Mouse (Mus musculus): Measurements from ENCODE around the gene Clcn2. TPM values are rescaled to one million over a fixed set of nuclear protein-coding genes. Genes with fewer than 3 reads are reported as not detected.

Clcn2 gene
- polyA plus RNA-seq, 1 experiment from 2014 or later = 20.8 TPM

- ATAC-seq = no peak
- no peaks in the 10 kb centered on the region for H3K9me3 ChIP-seq (ENCODE audit: control insufficient read depth, low read length)
- WGBS = 78% methylated on average over 4 of the region's 4 CpGs
- no peak overlapping the region for H3K4me2 ChIP-seq (ENCODE audit: low read length)
- H3K36me3 ChIP-seq (ENCODE audit: control insufficient read depth, insufficient read depth) = 0 out of 2 replicates have a peak, but pooled peaks cover 7% of the 10 kb centered on the region
- no peaks in the 10 kb centered on the region for H3K27me3 ChIP-seq (replicated peaks; ENCODE audit: control insufficient read depth, insufficient read depth, low read length)
- no peak overlapping the region for H3K9ac ChIP-seq (replicated peaks; ENCODE audit: low read depth, low read length)
- H3K4me1 ChIP-seq (replicated peaks; ENCODE audit: control insufficient read depth, insufficient read depth, low read length) = no peaks in the 10 kb centered on the region
- no peak overlapping the region for H3K4me3 ChIP-seq (replicated peaks; ENCODE audit: low read length)
- H3K27ac ChIP-seq (ENCODE audit: low read length) = no peak overlapping the region
Observed at GRCm38 (mm10) chr16:20725750-20726149, 8.2 kb upstream of the Clcn2 start.

- Histone ChIP-seq H3K9ac (replicated peaks; ENCODE audit: low read depth, low read length) (no peak overlapping the region), H3K27me3 (replicated peaks; ENCODE audit: control insufficient read depth, insufficient read depth, low read length) (no peaks in the 10 kb centered on the region), H3K36me3 (ENCODE audit: control insufficient read depth, insufficient read depth) (0 out of 2 replicates have a peak, but pooled peaks cover 7% of the 10 kb centered on the region), H3K4me1 (replicated peaks; ENCODE audit: control insufficient read depth, insufficient read depth, low read length) (no peaks in the 10 kb centered on the region), H3K4me3 (replicated peaks; ENCODE audit: low read length) (no peak overlapping the region), H3K9me3 (ENCODE audit: control insufficient read depth, low read length) (no peaks in the 10 kb centered on the region), H3K4me2 (ENCODE audit: low read length) (no peak overlapping the region), H3K27ac (ENCODE audit: low read length) (no peak overlapping the region)
- 85% methylated on average over 7 of the region's 7 CpGs for WGBS
- ATAC-seq = no peak
Observed at GRCm38 (mm10) chr16:20725321-20725720, 7.8 kb upstream of the Clcn2 start.

- Histone ChIP-seq H3K4me3 (replicated peaks; ENCODE audit: low read length) (no peak overlapping the region), H3K4me1 (replicated peaks; ENCODE audit: control insufficient read depth, insufficient read depth, low read length) (no peaks in the 10 kb centered on the region), H3K27me3 (replicated peaks; ENCODE audit: control insufficient read depth, insufficient read depth, low read length) (no peaks in the 10 kb centered on the region), H3K4me2 (ENCODE audit: low read length) (no peak overlapping the region), H3K36me3 (ENCODE audit: control insufficient read depth, insufficient read depth) (0 out of 2 replicates have a peak, but pooled peaks cover 7% of the 10 kb centered on the region), H3K9me3 (ENCODE audit: control insufficient read depth, low read length) (no peaks in the 10 kb centered on the region), H3K9ac (replicated peaks; ENCODE audit: low read depth, low read length) (no peak overlapping the region), H3K27ac (ENCODE audit: low read length) (no peak overlapping the region)
- ATAC-seq = peak; percentile 68; the same call in 1 of the 2 replicates
- 32% methylated on average over 5 of the region's 5 CpGs for WGBS
Observed at GRCm38 (mm10) chr16:20724338-20724748, 6.8 kb upstream of the Clcn2 start.

GRCm38 (mm10) chr16:20723247-20723646 is 5.7 kb upstream of the Clcn2 start:
- Histone ChIP-seq H3K9ac (replicated peaks; ENCODE audit: low read depth, low read length) (no peak overlapping the region), H3K27ac (ENCODE audit: low read length) (no peak overlapping the region), H3K4me3 (replicated peaks; ENCODE audit: low read length) (no peak overlapping the region), H3K4me2 (ENCODE audit: low read length) (no peak overlapping the region), H3K4me1 (replicated peaks; ENCODE audit: control insufficient read depth, insufficient read depth, low read length) (peaks cover 7% of the 10 kb centered on the region), H3K27me3 (replicated peaks; ENCODE audit: control insufficient read depth, insufficient read depth, low read length) (no peaks in the 10 kb centered on the region), H3K9me3 (ENCODE audit: control insufficient read depth, low read length) (no peaks in the 10 kb centered on the region), H3K36me3 (ENCODE audit: control insufficient read depth, insufficient read depth) (0 out of 2 replicates have a peak, but pooled peaks cover 7% of the 10 kb centered on the region)
- no peak for ATAC-seq
- 64% methylated on average over 4 of the region's 4 CpGs for WGBS

- H3K27ac ChIP-seq (ENCODE audit: low read length) = no peak overlapping the region
- peaks cover 9% of the 10 kb centered on the region for H3K4me1 ChIP-seq (replicated peaks; ENCODE audit: control insufficient read depth, insufficient read depth, low read length)
- ATAC-seq = no peak
- 89% methylated on average over 4 of the region's 4 CpGs for WGBS
- no peaks in the 10 kb centered on the region for H3K27me3 ChIP-seq (replicated peaks; ENCODE audit: control insufficient read depth, insufficient read depth, low read length)
- H3K9me3 ChIP-seq (ENCODE audit: control insufficient read depth, low read length) = no peaks in the 10 kb centered on the region
- H3K4me2 ChIP-seq (ENCODE audit: low read length) = no peak overlapping the region
- no peak overlapping the region for H3K4me3 ChIP-seq (replicated peaks; ENCODE audit: low read length)
- H3K36me3 ChIP-seq (ENCODE audit: control insufficient read depth, insufficient read depth) = 0 out of 2 replicates have a peak, but pooled peaks cover 7% of the 10 kb centered on the region
- H3K9ac ChIP-seq (replicated peaks; ENCODE audit: low read depth, low read length) = no peak overlapping the region
Observed at GRCm38 (mm10) chr16:20722736-20723135, 5.2 kb upstream of the Clcn2 start.

- Histone ChIP-seq H3K4me1 (replicated peaks; ENCODE audit: control insufficient read depth, insufficient read depth, low read length) (peaks cover 11% of the 10 kb centered on the region), H3K27ac (ENCODE audit: low read length) (no peak overlapping the region), H3K4me2 (ENCODE audit: low read length) (no peak overlapping the region), H3K9ac (replicated peaks; ENCODE audit: low read depth, low read length) (no peak overlapping the region), H3K36me3 (ENCODE audit: control insufficient read depth, insufficient read depth) (0 out of 2 replicates have a peak, but pooled peaks cover 7% of the 10 kb centered on the region), H3K27me3 (replicated peaks; ENCODE audit: control insufficient read depth, insufficient read depth, low read length) (no peaks in the 10 kb centered on the region), H3K9me3 (ENCODE audit: control insufficient read depth, low read length) (no peaks in the 10 kb centered on the region), H3K4me3 (replicated peaks; ENCODE audit: low read length) (no peak overlapping the region)
- WGBS = 87% methylated on average over 10 of the region's 10 CpGs
- ATAC-seq = no peak
Observed at GRCm38 (mm10) chr16:20721808-20722207, 4.3 kb upstream of the Clcn2 start.

GRCm38 (mm10) chr16:20717978-20718670 is 578 bp upstream of the Clcn2 start:
- Histone ChIP-seq H3K4me2 (ENCODE audit: low read length) (peak overlapping the region; percentile 92), H3K27me3 (replicated peaks; ENCODE audit: control insufficient read depth, insufficient read depth, low read length) (no peaks in the 10 kb centered on the region), H3K4me1 (replicated peaks; ENCODE audit: control insufficient read depth, insufficient read depth, low read length) (peaks cover 36% of the 10 kb centered on the region), H3K9ac (replicated peaks; ENCODE audit: low read depth, low read length) (peak overlapping the region; percentile 71), H3K4me3 (replicated peaks; ENCODE audit: low read length) (peak overlapping the region; percentile 53), H3K9me3 (ENCODE audit: control insufficient read depth, low read length) (no peaks in the 10 kb centered on the region), H3K27ac (ENCODE audit: low read length) (peak overlapping the region; percentile 62), H3K36me3 (ENCODE audit: control insufficient read depth, insufficient read depth) (0 out of 2 replicates have a peak, but pooled peaks cover 7% of the 10 kb centered on the region)
- 5% methylated on average over 18 of the region's 18 CpGs for WGBS
- ATAC-seq = no peak

- peaks cover 36% of the 10 kb centered on the region for H3K4me1 ChIP-seq (replicated peaks; ENCODE audit: control insufficient read depth, insufficient read depth, low read length)
- no peaks in the 10 kb centered on the region for H3K27me3 ChIP-seq (replicated peaks; ENCODE audit: control insufficient read depth, insufficient read depth, low read length)
- ATAC-seq = peak; percentile 11
- H3K4me3 ChIP-seq (replicated peaks; ENCODE audit: low read length) = peak overlapping the region; percentile 53
- H3K9me3 ChIP-seq (ENCODE audit: control insufficient read depth, low read length) = no peaks in the 10 kb centered on the region
- H3K4me2 ChIP-seq (ENCODE audit: low read length) = peak overlapping the region; percentile 92
- 1% methylated on average over 8 of the region's 8 CpGs for WGBS
- H3K27ac ChIP-seq (ENCODE audit: low read length) = peak overlapping the region; percentile 87
- peak overlapping the region; percentile 71 for H3K9ac ChIP-seq (replicated peaks; ENCODE audit: low read depth, low read length)
- no peaks in the 10 kb centered on the region for H3K36me3 ChIP-seq (ENCODE audit: control insufficient read depth, insufficient read depth)
Observed at GRCm38 (mm10) chr16:20716841-20717180, 735 bp downstream of the Clcn2 start.

GRCm38 (mm10) chr16:20715976-20716840 is 1.3 kb downstream of the Clcn2 start:
- Histone ChIP-seq H3K27me3 (replicated peaks; ENCODE audit: control insufficient read depth, insufficient read depth, low read length) (no peaks in the 10 kb centered on the region), H3K4me2 (ENCODE audit: low read length) (peak overlapping the region; percentile 92)

More at GRCm38 (mm10) chr16:20715976-20716840, 1.3 kb downstream of the Clcn2 start:
- Histone ChIP-seq H3K4me1 (replicated peaks; ENCODE audit: control insufficient read depth, insufficient read depth, low read length) (peaks cover 36% of the 10 kb centered on the region), H3K9me3 (ENCODE audit: control insufficient read depth, low read length) (no peaks in the 10 kb centered on the region), H3K4me3 (replicated peaks; ENCODE audit: low read length) (peak overlapping the region; percentile 53), H3K9ac (replicated peaks; ENCODE audit: low read depth, low read length) (peak overlapping the region; percentile 71), H3K27ac (ENCODE audit: low read length) (peak overlapping the region; percentile 87), H3K36me3 (ENCODE audit: control insufficient read depth, insufficient read depth) (no peaks in the 10 kb centered on the region)
- WGBS = under 1% methylated on average over 55 of the region's 68 CpGs
- peak; percentile 85 for ATAC-seq
